Mouse (Mus musculus): ENCODE measurements around the gene Snrnp35.
"Not testable (repeated sequence)": the region's sequence is repeated elsewhere in the genome, so short reads cannot be mapped to it uniquely, and the experiment has no call there.

Snrnp35 gene

DNA sequence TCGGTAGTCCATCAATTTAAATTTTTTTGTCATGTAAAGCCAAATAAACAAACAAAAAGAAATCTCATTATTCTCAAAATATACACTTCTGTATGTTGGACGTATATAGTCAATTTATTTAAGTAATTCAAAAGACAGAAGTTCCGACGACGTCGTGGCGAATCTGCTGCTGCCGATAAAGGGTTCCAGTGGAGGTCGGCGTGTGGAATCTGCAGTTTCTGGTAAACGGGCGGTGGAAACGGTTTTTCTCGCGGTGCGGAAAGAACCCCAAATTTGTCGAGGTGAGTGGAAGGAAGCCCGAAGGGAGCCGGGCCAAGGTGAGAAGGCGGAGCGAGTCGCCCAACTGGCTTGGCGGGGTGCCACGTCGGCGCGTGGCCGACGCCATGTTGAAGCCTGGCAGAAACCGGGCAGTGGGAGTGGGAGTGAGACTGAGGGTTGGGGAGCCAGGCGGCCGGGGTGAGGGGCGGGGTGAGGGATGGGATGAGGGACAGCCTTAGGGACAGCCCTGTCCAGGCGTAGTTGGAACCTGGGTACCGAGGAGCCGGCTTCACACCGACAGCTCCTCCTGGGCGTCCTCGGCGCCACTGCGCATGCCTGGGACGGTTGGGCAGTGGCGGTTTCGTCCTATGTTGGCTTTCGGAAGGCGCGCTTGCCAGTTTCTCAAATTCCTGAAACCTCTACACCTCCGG is at the start of gene Snrnp35:
Gene Snrnp35 (plus strand): TSS at position 169 of the 689 bp plus-strand sequence.
- peak; percentile 55 to 85 for DNase-seq (ENCODE audit: low read depth in 1 of 2, low spot score in 2 of 2)

DNA sequence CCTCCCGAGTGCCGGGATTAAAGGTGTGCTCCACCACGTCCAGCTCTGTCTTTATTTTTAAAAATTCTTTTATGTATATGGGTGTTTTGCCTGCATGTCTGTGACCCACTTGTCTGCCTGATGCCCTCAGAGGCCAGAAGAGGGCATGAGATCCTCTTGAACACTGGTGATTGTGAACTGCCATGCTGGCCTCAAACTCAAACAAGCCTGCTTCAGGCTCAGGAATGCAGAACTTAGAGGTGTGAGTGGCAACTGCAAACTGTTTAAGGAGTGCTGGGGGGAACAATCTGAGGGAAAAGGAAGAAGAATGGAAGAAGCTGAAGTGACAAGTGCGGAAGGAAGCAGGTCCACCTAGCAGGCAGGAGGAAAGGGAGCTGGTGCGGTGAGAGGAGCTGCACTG is 44.7 kb upstream of the Snrnp35 start:
- DNase-seq (ENCODE audit: low read depth in 1 of 2, low spot score in 2 of 2) = no peak

DNA sequence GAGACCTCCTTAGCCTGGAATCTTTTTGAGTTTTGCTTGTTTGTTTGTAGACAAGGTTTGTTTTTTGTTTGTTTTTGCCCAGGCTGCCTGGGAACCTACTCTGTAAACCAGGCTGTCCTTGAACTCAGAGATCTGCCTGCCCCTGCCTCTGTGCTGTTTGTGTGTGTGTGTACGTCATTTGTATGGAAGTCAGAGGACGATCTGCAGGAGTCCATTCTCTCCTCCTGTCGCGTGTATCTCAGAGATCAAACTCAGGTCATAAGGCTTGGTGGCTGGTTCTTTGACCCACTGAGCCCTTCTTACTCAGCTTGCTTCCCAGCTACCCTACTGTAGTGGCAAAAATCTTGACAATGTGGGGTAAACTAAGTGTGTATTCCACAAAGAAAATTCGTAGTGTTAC is 44.2 kb upstream of the Snrnp35 start:
- DNase-seq (ENCODE audit: low read depth in 1 of 2, low spot score in 2 of 2) = no peak

- peak; percentile 90 to 95 for DNase-seq (ENCODE audit: low read depth in 1 of 2, low spot score in 2 of 2)
These were observed 43.4 kb upstream of the Snrnp35 start, which contains the start of gene Kmt5a for GRCm38 (mm10) chr5:124439447-124440093. Kmt5a (plus strand) TSS chr5:124439930.

DNA sequence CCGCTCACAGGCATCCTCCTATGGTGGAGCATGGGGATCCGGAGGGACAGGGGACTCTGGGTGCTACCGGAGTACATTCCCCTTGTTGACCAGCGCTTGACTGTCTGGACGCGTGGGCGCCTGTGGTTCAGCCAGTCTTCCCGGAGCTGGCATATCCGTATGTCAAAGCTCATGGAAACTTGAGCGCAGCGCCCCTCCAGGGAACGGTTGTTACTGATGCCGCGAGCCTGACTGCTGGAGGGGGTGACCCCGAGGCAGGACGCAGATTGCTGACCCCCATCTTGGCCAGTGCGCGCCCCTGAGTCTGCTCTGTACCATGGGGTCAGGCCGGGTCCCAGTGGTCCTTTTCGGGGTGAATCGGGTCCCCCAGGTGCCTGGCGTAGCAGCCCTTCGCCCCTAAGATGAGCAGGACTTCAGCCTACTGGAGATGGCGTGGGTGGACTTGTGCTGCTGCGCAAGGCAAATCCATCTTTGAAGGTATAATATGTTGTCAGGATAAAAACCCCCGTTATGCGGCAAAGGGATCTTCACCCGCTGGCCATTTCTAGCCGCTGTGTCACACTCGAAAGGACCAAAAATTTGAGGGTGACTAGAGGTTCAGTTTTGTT is 42.7 kb upstream of the Snrnp35 start:
- no peak for DNase-seq (ENCODE audit: low read depth in 1 of 2, low spot score in 2 of 2)

- no peak for DNase-seq (ENCODE audit: low read depth in 1 of 2, low spot score in 2 of 2)
These were observed 40.3 kb upstream of the Snrnp35 start for GRCm38 (mm10) chr5:124442628-124443027.

DNA sequence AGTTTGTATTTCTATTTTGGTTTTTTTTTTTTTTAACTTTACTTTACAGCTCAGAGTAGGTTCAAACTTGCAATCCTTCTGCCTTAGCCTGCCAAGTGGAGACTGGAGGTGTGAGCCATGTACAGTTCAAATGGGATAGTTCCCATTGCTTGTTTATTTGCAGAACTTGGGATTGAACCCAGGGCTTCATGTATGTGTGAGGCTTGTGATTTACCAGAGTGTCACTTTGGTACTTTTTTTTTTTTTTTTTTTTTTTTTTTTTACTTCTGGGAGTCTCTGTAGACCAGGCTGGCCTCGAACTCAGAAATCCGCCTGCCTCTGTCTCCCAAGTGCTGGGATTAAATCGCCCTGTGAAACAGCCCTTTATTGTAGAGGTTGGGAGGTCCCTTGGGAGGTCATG is 38.7 kb upstream of the Snrnp35 start:
- no peak for DNase-seq (ENCODE audit: low read depth in 1 of 2, low spot score in 2 of 2)

DNA sequence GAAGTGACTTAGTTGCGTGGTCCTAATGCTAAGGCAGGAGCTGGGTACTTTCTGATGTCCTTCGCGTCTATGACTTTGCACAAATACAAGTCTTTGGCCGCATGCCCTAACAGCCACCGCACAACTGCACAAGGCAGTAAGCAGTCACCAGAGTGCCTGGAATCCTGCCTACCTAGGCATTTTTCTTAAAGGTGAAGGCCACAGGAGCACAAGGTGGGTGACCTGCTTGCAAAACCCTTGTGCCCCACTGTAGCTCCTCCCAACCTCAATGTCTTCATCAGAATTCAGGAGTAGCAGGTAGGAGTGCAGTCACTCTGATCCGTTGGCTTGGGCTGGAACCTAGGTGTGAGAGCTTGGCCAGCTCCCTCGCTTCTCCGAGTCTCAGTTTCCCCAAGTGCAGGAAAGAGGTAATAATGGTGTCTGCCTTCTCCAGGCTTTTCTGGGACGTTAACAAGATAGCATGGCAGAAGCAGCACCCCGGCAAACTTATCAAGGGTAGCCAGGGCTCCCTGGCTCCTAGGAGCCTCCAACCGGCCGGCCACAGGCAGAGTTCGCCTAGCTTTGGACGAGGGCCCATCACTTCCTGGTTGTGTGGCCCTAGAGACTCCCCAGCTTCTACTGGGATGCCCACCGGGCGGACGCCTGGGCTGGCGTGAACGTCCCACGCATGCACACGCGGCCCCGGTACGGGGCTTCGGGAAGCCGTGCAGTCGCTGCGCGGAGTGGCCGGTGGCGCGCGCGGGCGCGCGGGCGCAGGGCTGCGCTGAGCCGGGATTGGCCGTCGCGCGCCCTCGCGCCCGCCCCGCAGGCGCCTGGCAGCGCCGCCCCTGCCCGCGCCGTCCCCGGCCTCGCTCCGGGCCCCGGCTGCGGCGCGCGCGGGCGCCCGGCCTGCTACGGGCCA is 38.0 kb upstream of the Snrnp35 start:
- no peak for DNase-seq (ENCODE audit: low read depth in 1 of 2, low spot score in 2 of 2)

- DNase-seq (ENCODE audit: low read depth in 1 of 2, low spot score in 2 of 2) = no peak
These were observed 37.2 kb upstream of the Snrnp35 start for GRCm38 (mm10) chr5:124445621-124446293.

DNA sequence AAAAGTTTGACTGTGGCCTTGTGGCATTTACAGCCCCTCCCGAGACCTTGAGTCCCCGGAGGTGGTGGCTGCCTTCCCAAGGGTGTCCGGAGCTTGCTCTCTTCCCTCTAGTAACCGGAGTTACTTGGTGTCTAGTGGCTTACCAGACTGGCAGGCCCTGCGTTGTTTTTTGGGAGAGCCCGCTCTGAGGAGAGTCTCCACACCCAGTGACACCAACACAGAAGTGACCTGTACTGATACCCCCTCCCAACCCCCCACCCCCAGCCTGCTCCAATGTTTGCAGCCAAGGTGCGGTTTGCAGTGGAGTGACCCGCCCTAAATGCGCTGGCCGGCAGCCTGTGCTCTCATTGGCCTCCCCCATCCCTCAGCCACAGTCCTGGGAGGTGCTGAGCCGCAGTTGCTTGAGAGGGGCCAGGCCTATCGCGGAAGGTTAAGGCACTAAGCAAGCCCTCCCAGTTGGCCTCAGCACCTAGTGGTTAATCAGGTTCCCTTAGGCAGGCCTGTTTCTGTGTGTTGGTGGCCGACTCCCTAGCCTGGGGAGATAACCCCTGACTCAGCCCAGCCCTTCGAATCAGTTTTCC is 36.5 kb upstream of the Snrnp35 start:
- DNase-seq (ENCODE audit: low read depth in 1 of 2, low spot score in 2 of 2) = no peak

DNA sequence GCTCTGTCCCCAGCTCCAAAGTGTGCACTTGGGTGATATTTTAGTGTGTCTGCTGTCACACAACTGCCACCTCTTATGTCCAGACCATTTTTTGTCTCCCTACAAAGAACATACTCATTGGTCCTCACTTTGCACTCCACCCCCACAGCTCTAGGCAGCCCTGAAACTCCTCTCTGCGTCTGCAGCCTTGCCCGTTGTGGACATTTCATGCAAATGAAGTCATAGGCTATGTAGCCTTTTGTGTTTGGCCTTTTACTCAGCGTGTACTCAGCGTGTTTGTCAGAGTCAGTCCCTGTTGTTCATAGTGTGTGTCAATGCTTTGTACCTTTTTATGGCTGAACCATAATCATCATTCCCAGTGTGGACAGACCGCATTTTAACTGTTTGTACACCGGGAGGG is 33.4 kb upstream of the Snrnp35 start:
- DNase-seq (ENCODE audit: low read depth in 1 of 2, low spot score in 2 of 2) = no peak

- no peak for DNase-seq (ENCODE audit: low read depth in 1 of 2, low spot score in 2 of 2)
These were observed 32.9 kb upstream of the Snrnp35 start for GRCm38 (mm10) chr5:124450051-124450450.

- DNase-seq (ENCODE audit: low read depth in 1 of 2, low spot score in 2 of 2) = no peak
These were observed 32.1 kb upstream of the Snrnp35 start for GRCm38 (mm10) chr5:124450641-124451340.

GRCm38 (mm10) chr5:124452494-124453228 is 30.3 kb upstream of the Snrnp35 start:
- no peak for DNase-seq (ENCODE audit: low read depth in 1 of 2, low spot score in 2 of 2)

DNA sequence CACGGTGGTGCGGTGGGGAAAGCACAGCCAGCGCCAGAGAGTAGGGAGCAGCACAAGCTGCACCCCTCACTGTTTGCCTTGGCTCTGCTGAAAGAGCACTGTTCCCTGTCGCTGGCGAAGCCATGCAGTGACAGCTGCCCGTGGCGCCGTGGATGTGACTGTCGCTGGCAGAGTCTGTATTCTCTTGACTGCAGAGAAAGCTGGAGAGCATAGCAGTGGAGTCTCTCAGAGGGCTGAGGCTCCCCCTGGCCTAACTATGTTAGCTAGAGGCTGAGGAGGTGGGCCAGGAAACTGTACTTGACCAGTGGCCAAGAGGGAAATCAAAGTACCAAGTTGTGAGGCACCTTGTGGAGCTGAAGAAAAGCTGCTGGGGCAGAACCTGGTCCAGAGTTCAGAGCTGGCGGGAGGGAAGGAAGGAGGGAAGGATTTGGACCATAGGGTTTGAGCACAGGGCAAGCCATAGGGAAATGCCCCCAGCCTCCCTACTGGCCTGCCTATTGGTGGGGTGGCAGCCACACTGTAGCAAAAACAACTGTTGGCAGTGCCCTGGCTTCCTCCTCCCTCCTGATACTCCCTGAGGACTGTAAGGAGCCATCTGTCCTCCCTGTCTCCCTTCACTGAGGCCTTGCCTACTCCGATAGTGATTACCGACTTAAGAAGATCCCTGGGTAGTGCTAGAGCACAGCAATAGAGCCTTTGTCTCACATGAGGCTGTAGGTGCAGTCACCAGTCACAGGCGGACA is 29.4 kb upstream of the Snrnp35 start:
- no peak for DNase-seq (ENCODE audit: low read depth in 1 of 2, low spot score in 2 of 2)

- no peak for DNase-seq (ENCODE audit: low read depth in 1 of 2, low spot score in 2 of 2)
These were observed 28.9 kb upstream of the Snrnp35 start for GRCm38 (mm10) chr5:124454082-124454419.

- no peak for DNase-seq (ENCODE audit: low read depth in 1 of 2, low spot score in 2 of 2)
These were observed 26.2 kb upstream of the Snrnp35 start for GRCm38 (mm10) chr5:124456762-124457161.

DNA sequence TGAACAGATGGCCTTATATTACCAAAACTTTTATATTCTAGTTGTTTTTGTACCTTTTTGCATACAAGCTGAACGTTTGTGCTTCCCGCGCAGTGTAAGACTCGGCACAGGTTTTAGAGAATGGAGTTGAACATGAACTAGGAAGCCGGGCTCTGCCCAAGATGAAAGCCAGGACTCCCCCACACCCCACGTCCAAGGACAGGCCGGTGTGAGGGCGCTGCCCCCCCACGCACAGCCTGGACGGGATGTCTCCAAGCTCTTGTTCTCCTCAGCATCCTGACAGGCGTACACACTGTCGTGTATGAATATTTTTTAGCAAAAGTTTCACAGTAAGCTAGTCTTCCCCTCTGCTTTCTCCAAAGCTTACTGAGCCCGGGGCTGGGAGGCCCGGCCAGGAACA is 22.0 kb upstream of the Snrnp35 start:
- DNase-seq (ENCODE audit: low read depth in 1 of 2, low spot score in 2 of 2) = not testable (repeated sequence)
